Mouse (Mus musculus) cerebellum, adult 2 months (tissue): ENCODE results near the gene Gm7075.

Experiments used
- CTCF ChIP-seq: fragments of 200-500 bp; IDR thresholded peaks from 2 replicates; pipeline ENCODE4 v1.5.1; 2011; ENCODE audit warnings: low read depth, mild to moderate bottlenecking, control low read depth, low read length, moderate library complexity, borderline replicate concordance; ENCODE audit not compliant: insufficient read depth
- POLR2A ChIP-seq: fragments of 200-500 bp; IDR thresholded peaks from 2 replicates; pipeline ENCODE4 v1.6.1; 2011; ENCODE audit warnings: low read length, control low read depth, borderline replicate concordance; ENCODE audit not compliant: insufficient read depth

DNA sequence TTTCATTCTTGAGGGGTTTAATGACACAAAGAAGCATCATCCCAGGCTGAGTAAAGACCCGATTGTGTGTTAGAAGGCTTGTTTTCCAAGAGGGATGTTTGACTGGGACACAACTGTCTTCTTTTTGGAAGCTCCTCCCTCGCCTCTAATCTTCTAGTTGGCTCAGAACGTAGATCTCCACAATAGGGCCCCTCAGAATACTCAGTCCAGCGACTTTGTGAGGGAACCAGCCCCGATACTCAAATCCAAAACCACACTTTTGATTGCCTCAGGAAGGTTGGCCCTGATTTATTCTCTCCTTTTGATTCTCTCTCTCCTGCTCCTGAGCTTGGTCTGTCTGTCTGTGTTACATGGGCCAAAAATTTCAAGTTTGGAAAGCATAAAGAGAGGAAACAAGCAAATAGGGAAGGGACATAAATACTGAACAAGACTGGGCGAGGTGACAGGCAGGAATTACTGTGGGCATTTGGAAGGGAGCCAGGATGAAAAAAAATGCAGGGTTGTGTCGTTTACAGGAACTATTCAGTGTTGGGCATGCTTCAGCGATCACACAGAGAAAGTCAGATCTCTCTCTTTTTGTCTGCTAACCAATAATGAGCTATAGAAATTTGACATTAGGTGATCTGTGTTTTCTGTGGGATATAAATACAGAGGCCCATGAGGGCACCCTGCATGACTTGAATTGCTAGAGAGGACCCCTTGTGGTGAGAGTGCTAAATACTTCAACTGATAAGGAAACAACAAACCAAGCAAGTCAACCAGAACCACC lies 33.7 kb upstream of the Gm7075 start:
- TF ChIP-seq CTCF, result no peak
- TF ChIP-seq POLR2A, result no peak
